Mouse (Mus musculus) embryonic fibroblast, embryonic 13.5 days (primary cell): Measurements from ENCODE around the gene Btbd16.

Source experiments
- CTCF ChIP-seq: IDR thresholded peaks from 2 replicates; pipeline ENCODE4 v1.5.1; 2011; ENCODE audit warnings: mild to moderate bottlenecking, control low read depth, low read length, moderate library complexity, borderline replicate concordance; ENCODE audit not compliant: insufficient read depth
- POLR2A ChIP-seq: IDR thresholded peaks from 2 replicates; pipeline ENCODE4 v1.6.1; 2011; ENCODE audit warnings: low read depth, mild to moderate bottlenecking, control low read depth, low read length, moderate library complexity

DNA sequence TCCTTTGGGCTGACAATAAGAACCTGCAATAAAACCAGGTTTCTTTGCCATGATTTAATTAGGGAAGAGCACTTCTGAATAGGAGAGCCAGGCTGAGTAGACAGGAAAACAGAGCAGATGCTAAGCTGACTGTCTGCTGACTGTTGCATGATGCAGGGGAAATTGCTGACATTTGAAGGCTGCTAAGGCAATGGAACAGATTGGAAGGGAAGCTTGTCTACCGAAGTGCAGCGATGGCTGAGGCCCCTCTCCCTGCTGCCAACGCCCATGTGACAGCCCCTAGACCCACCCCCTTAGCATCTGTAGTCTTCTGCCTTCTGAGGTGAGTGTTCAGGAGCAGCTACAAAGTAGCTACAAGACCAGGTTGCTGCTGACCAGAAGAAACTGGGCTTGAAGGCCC is 47.7 kb upstream of the Btbd16 start:
- TF ChIP-seq CTCF, result no peak
- TF ChIP-seq POLR2A, result no peak
